Mouse (Mus musculus) lung, adult 2 months (tissue): ENCODE measurements around the gene Cp.

Experiments
- CTCF ChIP-seq: fragments of 200-500 bp; IDR thresholded peaks from 2 replicates; pipeline ENCODE4 v1.5.1; 2011; ENCODE audit warnings: mild to moderate bottlenecking, low read length, control low read depth; ENCODE audit not compliant: insufficient read depth
- POLR2A ChIP-seq: fragments of 200-500 bp; IDR thresholded peaks from 2 replicates; pipeline ENCODE4 v1.6.1; 2011; ENCODE audit warnings: low read depth, mild to moderate bottlenecking, control low read depth, low read length, borderline replicate concordance; ENCODE audit errors: extremely low read depth

DNA sequence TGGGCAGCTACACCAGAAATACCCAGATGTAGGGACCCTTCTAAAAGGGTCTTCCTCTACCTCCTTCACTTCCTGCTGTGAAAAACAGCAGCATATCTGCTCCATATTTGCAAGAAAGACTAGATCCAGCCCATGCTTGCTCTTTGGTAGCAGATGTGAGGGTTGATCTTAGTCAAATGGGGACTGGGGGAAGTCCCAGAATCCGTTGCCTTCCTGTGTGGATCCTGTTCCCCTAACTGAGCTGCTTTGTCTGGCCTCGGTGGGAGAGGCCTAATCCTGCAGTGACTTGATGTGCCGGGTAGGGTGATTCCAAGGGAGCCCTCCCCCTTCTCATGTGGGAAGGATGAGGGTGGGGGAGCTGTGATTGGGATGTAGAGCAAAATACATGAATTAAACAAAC is 29.3 kb downstream of the Cp start:
- TF ChIP-seq CTCF, result no peak
- TF ChIP-seq POLR2A, result no peak
